In genomic region chr2:147011474-147012140, GRCm38 (mm10) we compare ENCODE assay signal across 8 mouse cellular contexts. TPM values are rescaled to one million over a fixed set of nuclear protein-coding genes. Genes with fewer than 3 reads are reported as not detected.
DNase-seq lines count a peak whose midpoint lies in the region; ATAC-seq and TF ChIP-seq lines count a peak whose summit lies in the region.

No protein-coding gene starts in this region.

- H3K4me1 ChIP-seq in embryonic facial prominence, embryonic 15.5 days: peaks cover 10% of the 10 kb centered on the region; the same call in 1 of the 2 replicates
- 0 out of 2 replicates have a peak, but pooled peaks cover 3% of the 10 kb centered on the region for H3K4me1 ChIP-seq in intestine, postnatal 0 days (replicated peaks; ENCODE audit: control insufficient read depth, insufficient read depth, low read length)
- H3K4me1 ChIP-seq in midbrain, embryonic 14.5 days (ENCODE audit: control insufficient read depth, insufficient read depth, low read length): peaks cover 19% of the 10 kb centered on the region

- peak; percentile 86 for DNase-seq in 416B (ENCODE audit: low read depth)
- DNase-seq in midbrain, embryonic 14.5 days: no peak
- DNase-seq in layer of hippocampus, adult 8-10 months (ENCODE audit: low spot score in 2 of 2): no peak
- no peak for DNase-seq in cerebellum, postnatal 14 days
- no peak for DNase-seq in kidney, adult 8-10 months

- H3K4me3 ChIP-seq in embryonic facial prominence, embryonic 15.5 days (replicated peaks): peak overlapping the region; percentile 96
- peak overlapping the region; percentile 94 for H3K4me3 ChIP-seq in intestine, postnatal 0 days (ENCODE audit: low read depth, low read length)
- peak overlapping the region; percentile 75 for H3K4me3 ChIP-seq in midbrain, embryonic 14.5 days (replicated peaks; ENCODE audit: low read depth, low read length)

- H3K9me3 ChIP-seq in embryonic facial prominence, embryonic 15.5 days (replicated peaks): no peaks in the 10 kb centered on the region
- H3K9me3 ChIP-seq in intestine, postnatal 0 days (ENCODE audit: control insufficient read depth): no peaks in the 10 kb centered on the region
- no peaks in the 10 kb centered on the region for H3K9me3 ChIP-seq in midbrain, embryonic 14.5 days (ENCODE audit: control insufficient read depth, low read length)

- H3K27ac ChIP-seq in embryonic facial prominence, embryonic 15.5 days (replicated peaks): peak overlapping the region; percentile 100
- H3K27ac ChIP-seq in intestine, postnatal 0 days (ENCODE audit: low read depth, low read length): peak overlapping the region; percentile 99; the same call in 1 of the 2 replicates
- peak overlapping the region; percentile 94; the same call in 1 of the 2 replicates for H3K27ac ChIP-seq in midbrain, embryonic 14.5 days (replicated peaks; ENCODE audit: low read depth, low read length)

- TF ChIP-seq CTCF in intestine, postnatal 0 days (IDR thresholded peaks at IDR 0.05; ENCODE audit: low read depth): no peak

- peak overlapping the region; percentile 56 for H3K4me2 ChIP-seq in embryonic facial prominence, embryonic 15.5 days (replicated peaks)
- H3K4me2 ChIP-seq in intestine, postnatal 0 days (replicated peaks; ENCODE audit: low read depth): peak overlapping the region; percentile 75
- peak overlapping the region; percentile 63 for H3K4me2 ChIP-seq in midbrain, embryonic 14.5 days (ENCODE audit: low read length)

- H3K36me3 ChIP-seq in embryonic facial prominence, embryonic 15.5 days: no peaks in the 10 kb centered on the region
- no peaks in the 10 kb centered on the region for H3K36me3 ChIP-seq in intestine, postnatal 0 days (ENCODE audit: control insufficient read depth, insufficient read depth)
- no peaks in the 10 kb centered on the region for H3K36me3 ChIP-seq in midbrain, embryonic 14.5 days (ENCODE audit: control insufficient read depth, insufficient read depth, low read length)

- peak overlapping the region; percentile 89; the same call in 1 of the 2 replicates for H3K9ac ChIP-seq in embryonic facial prominence, embryonic 15.5 days
- peak overlapping the region; percentile 91; the same call in 1 of the 2 replicates for H3K9ac ChIP-seq in intestine, postnatal 0 days (ENCODE audit: low read depth, low read length)
- peak overlapping the region; percentile 87; the same call in 1 of the 2 replicates for H3K9ac ChIP-seq in midbrain, embryonic 14.5 days (replicated peaks; ENCODE audit: low read length)

- H3K27me3 ChIP-seq in embryonic facial prominence, embryonic 15.5 days: no peaks in the 10 kb centered on the region
- H3K27me3 ChIP-seq in intestine, postnatal 0 days (replicated peaks; ENCODE audit: control insufficient read depth, insufficient read depth, low read length): no peaks in the 10 kb centered on the region
- H3K27me3 ChIP-seq in midbrain, embryonic 14.5 days (ENCODE audit: control insufficient read depth, insufficient read depth, low read length): no peaks in the 10 kb centered on the region

- WGBS in embryonic facial prominence, embryonic 15.5 days: 58% methylated on average over 3 of the region's 3 CpGs
- WGBS in intestine, postnatal 0 days: 62% methylated on average over 3 of the region's 3 CpGs
- WGBS in midbrain, embryonic 14.5 days: 90% methylated on average over 3 of the region's 3 CpGs

- ATAC-seq in CD4-positive, CD25-positive, alpha-beta regulatory T cell, adult 4 months: peak; percentile 6
- ATAC-seq in embryonic facial prominence, embryonic 15.5 days (ENCODE audit: insufficient number of reproducible peaks, low FRiP score, low TSS enrichment, low read depth): no peak
- no peak for ATAC-seq in intestine, postnatal 0 days
- ATAC-seq in midbrain, embryonic 14.5 days (ENCODE audit: low FRiP score, low TSS enrichment): no peak

RNA-seq across cellular contexts. Expression of gene Xrn2, which starts 1.2 kb away (rescaled TPM):
- polyA plus RNA-seq in CD4-positive, CD25-positive, alpha-beta regulatory T cell, adult 4 months (2017; shearing (Covaris generic)): 100 to 1,000 TPM; 166 to 178 TPM
- 62.8 and 65.8 TPM in 2 replicates for polyA plus RNA-seq in embryonic facial prominence, embryonic 15.5 days (2015; fragmentation: Nextera tagmentation; extraction: Ambion mirVana)
- 46.4 and 50.0 TPM in 2 replicates for polyA plus RNA-seq in intestine, postnatal 0 days (2015; fragmentation: Nextera tagmentation; extraction: Ambion mirVana)
- 77.5 and 93.9 TPM in 2 replicates for polyA plus RNA-seq in midbrain, embryonic 14.5 days (2014; fragmentation: Nextera tagmentation; extraction: Ambion mirVana)
- 10 to 100 TPM; 43.8 to 53.6 (median 45.9) TPM for total RNA-seq in layer of hippocampus, adult 8-10 months (2022)
